Comparison of ENCODE assay signal across 18 mouse cellular contexts in the genomic region with DNA sequence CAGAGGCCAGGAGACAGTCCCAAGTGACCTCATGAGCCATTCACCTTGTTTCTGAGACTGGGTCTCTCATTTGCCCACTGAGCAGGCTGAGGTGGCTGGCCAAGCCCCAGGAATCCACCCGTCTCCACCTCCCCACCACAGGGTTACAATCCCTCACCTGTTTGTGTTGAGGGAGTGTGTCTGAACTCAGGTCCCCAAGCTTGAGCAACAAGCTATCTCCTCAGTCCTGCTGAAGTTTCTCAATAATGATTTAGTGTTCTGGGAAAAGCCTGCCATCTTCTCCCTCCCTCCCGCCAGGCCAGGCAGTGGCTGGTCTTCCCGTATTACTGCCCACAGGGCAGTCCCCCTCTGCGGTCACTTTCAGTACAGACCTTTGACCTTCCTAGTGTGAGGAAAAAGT. TPM values are rescaled to one million over a fixed set of nuclear protein-coding genes. Genes with fewer than 3 reads are reported as not detected.
DNase-seq lines count a peak whose midpoint lies in the region; ATAC-seq and TF ChIP-seq lines count a peak whose summit lies in the region.
"Had no signal": no experiment of that assay in that cellular context is flagged by ENCODE, and none has a peak within 500 bp of the region (broad histone marks: within the 10 kb centered on the region; RNA-seq: fewer than 3 reads in every experiment).

No protein-coding gene starts in this region.

- intact Hi-C loops in heart, postnatal 10 days (cut with DNase I), result no loop called here

- 0 out of 2 replicates have a peak overlapping the region, but pooled peaks have one; percentile 22 for H3K9ac ChIP-seq in kidney, embryonic 16.5 days (replicated peaks; ENCODE audit: low read length)
- H3K9ac ChIP-seq: embryonic facial prominence, embryonic 15.5 days; forebrain, embryonic 12.5 days; hindbrain, embryonic 14.5 days had no signal

- peaks cover 35% of the 10 kb centered on the region for H3K4me1 ChIP-seq in kidney, embryonic 16.5 days (ENCODE audit: insufficient read depth, low read length)
- H3K4me1 ChIP-seq in E14TG2a.4 (replicated peaks; ENCODE audit: low read depth, low read length), result peaks cover 86% of the 10 kb centered on the region
- H3K4me1 ChIP-seq in limb, embryonic 10.5 days, result peaks cover 60% of the 10 kb centered on the region

- no peak overlapping the region for H3K4me3 ChIP-seq in kidney, embryonic 16.5 days (ENCODE audit: low read length)
- peak overlapping the region; percentile 37; the same call in 1 of the 2 replicates for H3K4me3 ChIP-seq in E14TG2a.4 (replicated peaks; ENCODE audit: low read length)
- no peak overlapping the region for H3K4me3 ChIP-seq in limb, embryonic 10.5 days
- H3K4me3 ChIP-seq: embryonic facial prominence, embryonic 15.5 days; forebrain, embryonic 12.5 days; myocyte had no signal

- H3K27ac ChIP-seq in kidney, embryonic 16.5 days (ENCODE audit: low read length), result peak overlapping the region; percentile 45
- peak overlapping the region; percentile 75 for H3K27ac ChIP-seq in limb, embryonic 10.5 days
- H3K27ac ChIP-seq: forebrain, embryonic 12.5 days; hindbrain, embryonic 14.5 days had no signal

- no peak for ATAC-seq in kidney, embryonic 16.5 days (ENCODE audit: low FRiP score, low TSS enrichment)
- ATAC-seq: intestine, embryonic 16.5 days had no signal

- peak; percentile 92 for DNase-seq in heart, adult 11 months
- no peak for DNase-seq in heart, postnatal 10 days
- DNase-seq in kidney, adult 9 months, result no peak
- no peak for DNase-seq in limb, embryonic 10.5 days (ENCODE audit: low spot score)
- DNase-seq in embryo, embryonic 9.5 days (ENCODE audit: extremely low spot score), result no peak
- DNase-seq in ovary, postnatal 14 days (ENCODE audit: low spot score), result no peak
- DNase-seq: cerebellum, adult 11-12 months; kidney, postnatal 4 days; lung, adult 2 months; thymus, postnatal 14 days had no signal

- 39% methylated on average over 4 of the region's 4 CpGs for WGBS in kidney, embryonic 16.5 days
- WGBS in limb, embryonic 10.5 days, result 39% methylated on average over 4 of the region's 4 CpGs

- H3K27me3 ChIP-seq in kidney, embryonic 16.5 days (ENCODE audit: insufficient read depth, low read length), result no peaks in the 10 kb centered on the region
- no peaks in the 10 kb centered on the region for H3K27me3 ChIP-seq in E14TG2a.4 (ENCODE audit: insufficient read depth, low read length)
- H3K27me3 ChIP-seq in limb, embryonic 10.5 days (ENCODE audit: low read depth, poor library complexity, severe bottlenecking), result no peaks in the 10 kb centered on the region
- H3K27me3 ChIP-seq: embryonic facial prominence, embryonic 15.5 days; forebrain, embryonic 12.5 days had no signal

- TF ChIP-seq CTCF in E14TG2a.4 (conservative IDR thresholded peaks at IDR 0.05; ENCODE audit: low read length), result no peak

- no peak overlapping the region for H3K4me2 ChIP-seq in kidney, embryonic 16.5 days (replicated peaks; ENCODE audit: low read depth, low read length)
- H3K4me2 ChIP-seq: embryonic facial prominence, embryonic 15.5 days; forebrain, embryonic 12.5 days; hindbrain, embryonic 14.5 days; midbrain, embryonic 11.5 days had no signal

- no peaks in the 10 kb centered on the region for H3K9me3 ChIP-seq in kidney, embryonic 16.5 days (ENCODE audit: low read length)
- H3K9me3 ChIP-seq in E14TG2a.4 (ENCODE audit: low read length), result no peaks in the 10 kb centered on the region
- H3K9me3 ChIP-seq in limb, embryonic 10.5 days (replicated peaks), result no peaks in the 10 kb centered on the region
- H3K9me3 ChIP-seq: embryonic facial prominence, embryonic 15.5 days; forebrain, embryonic 12.5 days had no signal

- no peaks in the 10 kb centered on the region for H3K36me3 ChIP-seq in kidney, embryonic 16.5 days (ENCODE audit: insufficient read depth, low read length)
- H3K36me3 ChIP-seq in E14TG2a.4 (ENCODE audit: insufficient read depth, low read length), result no peaks in the 10 kb centered on the region
- no peaks in the 10 kb centered on the region for H3K36me3 ChIP-seq in limb, embryonic 10.5 days
- H3K36me3 ChIP-seq: embryonic facial prominence, embryonic 15.5 days; forebrain, embryonic 12.5 days had no signal

RNA-seq across cellular contexts. Expression of a gene that starts 5.7 kb away (rescaled TPM):
- total RNA-seq in heart, postnatal 10 days (2021), result 100 to 1,000 TPM; 490 to 566 TPM
- polyA plus RNA-seq in kidney, embryonic 16.5 days (2015; fragmentation: Nextera tagmentation; extraction: Ambion mirVana), result 652 and 684 TPM in 2 replicates
- polyA plus RNA-seq in limb, embryonic 10.5 days (2016; fragmentation: Nextera tagmentation; extraction: Ambion mirVana), result 565 and 690 TPM in 2 replicates
